Mouse (Mus musculus): ENCODE data around the gene Ap4b1.

DNA sequence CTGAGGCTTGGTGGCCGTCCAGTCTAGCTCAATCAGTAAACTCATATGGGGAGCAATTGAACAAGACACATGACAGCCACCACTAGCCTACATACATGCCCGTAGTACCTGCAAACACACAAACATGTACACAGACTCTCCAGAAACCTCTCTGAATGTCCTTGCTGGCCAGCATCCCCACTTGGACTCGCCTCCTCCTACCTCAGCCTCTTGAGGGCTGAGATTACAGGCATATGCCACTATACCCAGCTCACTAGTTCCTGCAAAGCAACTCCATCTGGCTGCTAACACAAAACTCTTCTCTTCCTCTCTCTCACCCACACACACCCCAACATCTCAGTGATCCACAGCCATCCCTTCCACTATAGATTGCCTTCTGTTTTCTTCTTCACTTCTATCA is 29.0 kb upstream of the Ap4b1 start:
- TF ChIP-seq CTCF (IDR thresholded peaks at IDR 0.05; ENCODE audit: extremely low read depth, insufficient read depth, low read length) (no peak), POLR2A (IDR thresholded peaks at IDR 0.05; ENCODE audit: extremely low read depth, insufficient read depth, low read length) (no peak)

All from cortical plate, adult 2 months (tissue).